8 mouse cellular contexts compared by ENCODE assay signal in genomic region chr11:57802511-57802870, GRCm38 (mm10). TPM values are rescaled to one million over a fixed set of nuclear protein-coding genes. Genes with fewer than 3 reads are reported as not detected.
DNase-seq lines count a peak whose midpoint lies in the region; ATAC-seq and TF ChIP-seq lines count a peak whose summit lies in the region.

No protein-coding gene starts in this region.

- no peaks in the 10 kb centered on the region for H3K27me3 ChIP-seq in testis, adult 2 months (ENCODE audit: control insufficient read depth, insufficient read depth, low read length)
- no peaks in the 10 kb centered on the region for H3K27me3 ChIP-seq in forebrain, embryonic 16.5 days (replicated peaks; ENCODE audit: control insufficient read depth, insufficient read depth, low read length)
- H3K27me3 ChIP-seq in limb, embryonic 11.5 days (ENCODE audit: control insufficient read depth, insufficient read depth, low read length): no peaks in the 10 kb centered on the region

- ATAC-seq in CD4-positive, CD25-positive, alpha-beta regulatory T cell, adult 4 months: no peak
- no peak for ATAC-seq in forebrain, embryonic 16.5 days
- ATAC-seq in limb, embryonic 11.5 days (ENCODE audit: insufficient number of reproducible peaks, low FRiP score, low TSS enrichment, low read depth): no peak

- peaks cover 14% of the 10 kb centered on the region for H3K4me1 ChIP-seq in testis, adult 2 months (ENCODE audit: control insufficient read depth, insufficient read depth, low read length)
- H3K4me1 ChIP-seq in forebrain, embryonic 16.5 days (replicated peaks; ENCODE audit: control insufficient read depth, insufficient read depth, low read length): peaks cover 21% of the 10 kb centered on the region
- peaks cover 17% of the 10 kb centered on the region for H3K4me1 ChIP-seq in limb, embryonic 11.5 days (ENCODE audit: control insufficient read depth, insufficient read depth, low read length)
- H3K4me1 ChIP-seq in olfactory bulb, adult 2 months (ENCODE audit: control insufficient read depth, insufficient read depth, low read length): peaks cover 12% of the 10 kb centered on the region

- WGBS in forebrain, embryonic 16.5 days: under 1% methylated on average over 18 of the region's 18 CpGs
- under 1% methylated on average over 18 of the region's 18 CpGs for WGBS in limb, embryonic 11.5 days
- WGBS in olfactory bulb, adult 2 months: 1% methylated on average over 18 of the region's 18 CpGs

- no peaks in the 10 kb centered on the region for H3K9me3 ChIP-seq in forebrain, embryonic 16.5 days (ENCODE audit: control insufficient read depth, low read length)
- no peaks in the 10 kb centered on the region for H3K9me3 ChIP-seq in limb, embryonic 11.5 days (ENCODE audit: control insufficient read depth, low read length)

- DNase-seq in CD4-positive, CD25-positive, alpha-beta regulatory T cell, adult 2 months (ENCODE audit: low read depth, low spot score): peak; percentile 48
- no peak for DNase-seq in testis, postnatal 14 days (ENCODE audit: low spot score)
- DNase-seq in limb, embryonic 11.5 days (ENCODE audit: low spot score): no peak
- DNase-seq in layer of hippocampus, adult 11-12 months (ENCODE audit: low spot score): no peak

- H3K36me3 ChIP-seq in testis, adult 2 months (ENCODE audit: control insufficient read depth, insufficient read depth, low read length): no peaks in the 10 kb centered on the region
- no peaks in the 10 kb centered on the region; the same call in 1 of the 2 replicates for H3K36me3 ChIP-seq in forebrain, embryonic 16.5 days (ENCODE audit: control insufficient read depth, insufficient read depth)
- H3K36me3 ChIP-seq in limb, embryonic 11.5 days (ENCODE audit: control insufficient read depth, insufficient read depth, low read length): peaks cover 2% of the 10 kb centered on the region; the same call in 1 of the 2 replicates

- H3K4me3 ChIP-seq in testis, adult 2 months (ENCODE audit: control insufficient read depth, low read depth, low read length): peak overlapping the region; percentile 74
- H3K4me3 ChIP-seq in forebrain, embryonic 16.5 days (replicated peaks; ENCODE audit: low read length): peak overlapping the region; percentile 91
- H3K4me3 ChIP-seq in limb, embryonic 11.5 days (ENCODE audit: low read depth, low read length): peak overlapping the region; percentile 92
- H3K4me3 ChIP-seq in olfactory bulb, adult 2 months (ENCODE audit: insufficient read depth, low read depth, low read length): peak overlapping the region; percentile 78

- no peak overlapping the region for H3K27ac ChIP-seq in testis, adult 2 months (ENCODE audit: control insufficient read depth, insufficient read depth, low read depth, low read length)
- H3K27ac ChIP-seq in forebrain, embryonic 16.5 days (ENCODE audit: low read length): no peak overlapping the region; the same call in 1 of the 2 replicates
- no peak overlapping the region for H3K27ac ChIP-seq in limb, embryonic 11.5 days (replicated peaks; ENCODE audit: low read depth, low read length)
- no peak overlapping the region for H3K27ac ChIP-seq in olfactory bulb, adult 2 months (ENCODE audit: insufficient read depth, low read depth, low read length)

- peak overlapping the region; percentile 95 for H3K4me2 ChIP-seq in forebrain, embryonic 16.5 days (ENCODE audit: low read length)
- peak overlapping the region; percentile 99 for H3K4me2 ChIP-seq in limb, embryonic 11.5 days (ENCODE audit: low read depth, severe bottlenecking)

- H3K9ac ChIP-seq in forebrain, embryonic 16.5 days (replicated peaks; ENCODE audit: low read depth, low read length): peak overlapping the region; percentile 82
- peak overlapping the region; percentile 87 for H3K9ac ChIP-seq in limb, embryonic 11.5 days (ENCODE audit: low read length)

- TF ChIP-seq POLR2A in testis, adult 2 months (IDR thresholded peaks at IDR 0.05; ENCODE audit: control insufficient read depth, low read depth, low read length): no peak
- no peak for TF ChIP-seq POLR2A in olfactory bulb, adult 2 months (IDR thresholded peaks at IDR 0.05; ENCODE audit: insufficient read depth, low read depth, low read length)

- no peak for TF ChIP-seq CTCF in testis, adult 2 months (IDR thresholded peaks at IDR 0.05; ENCODE audit: control insufficient read depth, insufficient read depth, insufficient replicate concordance, low read depth, low read length)
- no peak for TF ChIP-seq CTCF in olfactory bulb, adult 2 months (IDR thresholded peaks at IDR 0.05; ENCODE audit: insufficient read depth, low read depth, low read length)

RNA-seq across cellular contexts. Expression of gene Sap30l, which starts 1.1 kb away (rescaled TPM):
- polyA plus RNA-seq in CD4-positive, CD25-positive, alpha-beta regulatory T cell, adult 4 months (2017; shearing (Covaris generic)): 1 to 10 TPM; 5.7 to 8.4 TPM
- polyA plus RNA-seq in testis, adult 2 months (2012; rRNA removed): 3.1 and 5.5 TPM in 2 replicates
- polyA plus RNA-seq in forebrain, embryonic 16.5 days (2015; fragmentation: Nextera tagmentation; extraction: Ambion mirVana): 5.8 and 7.9 TPM in 2 replicates
- polyA plus RNA-seq in limb, embryonic 11.5 days (2014; fragmentation: Nextera tagmentation; extraction: Ambion mirVana): 14.1 and 15.2 TPM in 2 replicates
- polyA plus RNA-seq in olfactory bulb, adult 2 months (2012; ENCODE audit: insufficient read depth, insufficient read length, low replicate concordance, missing spikeins): not detected in 2 replicates

RNA-seq across cellular contexts. Expression of gene Hand1, which starts 30.1 kb away (rescaled TPM):
- polyA plus RNA-seq in CD4-positive, CD25-positive, alpha-beta regulatory T cell, adult 4 months (2017; shearing (Covaris generic)): not detected
- polyA plus RNA-seq in testis, adult 2 months (2012; rRNA removed): 0.15 and 0.38 TPM in 2 replicates
- polyA plus RNA-seq in forebrain, embryonic 16.5 days (2015; fragmentation: Nextera tagmentation; extraction: Ambion mirVana): not detected in 2 replicates
- 2.6 and 3.0 TPM in 2 replicates for polyA plus RNA-seq in limb, embryonic 11.5 days (2014; fragmentation: Nextera tagmentation; extraction: Ambion mirVana)
- polyA plus RNA-seq in olfactory bulb, adult 2 months (2012; ENCODE audit: insufficient read depth, insufficient read length, low replicate concordance, missing spikeins): not detected in 2 replicates
